Comparison of ENCODE assay signal across 18 mouse cellular contexts in the genomic region with DNA sequence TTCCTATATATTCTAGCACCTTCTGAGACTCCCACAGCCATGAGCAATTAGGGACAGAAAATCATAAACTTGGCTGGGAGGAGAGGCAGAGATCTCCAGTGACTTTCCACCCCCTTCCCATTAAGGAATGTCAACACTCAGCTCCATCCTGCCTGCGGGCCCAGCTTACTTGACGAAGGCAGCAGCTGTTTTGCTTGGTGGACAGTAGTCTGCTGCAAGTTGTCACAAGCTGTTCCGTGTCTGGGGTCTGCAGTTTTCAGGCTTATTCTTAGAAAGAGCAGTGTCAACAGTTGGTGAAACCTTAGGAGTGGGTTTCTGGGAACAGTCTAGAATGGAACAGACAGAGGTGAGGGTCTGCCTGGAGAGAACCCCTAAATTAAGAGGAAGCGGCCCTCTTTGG.
A peak's percentile ranks its signal among the peaks of the same experiment; 100 is the strongest.
DNase-seq lines count a peak whose midpoint lies in the region; ATAC-seq and TF ChIP-seq lines count a peak whose summit lies in the region.
"Had no signal": no experiment of that assay in that cellular context is flagged by ENCODE, and none has a peak within 500 bp of the region (broad histone marks: within the 10 kb centered on the region; RNA-seq: fewer than 3 reads in every experiment).

No protein-coding gene starts in this region.

- H3K36me3 ChIP-seq in midbrain, embryonic 11.5 days (ENCODE audit: control insufficient read depth, insufficient read depth, low read length): no peaks in the 10 kb centered on the region
- H3K36me3 ChIP-seq in midbrain, embryonic 10.5 days: no peaks in the 10 kb centered on the region
- no peaks in the 10 kb centered on the region for H3K36me3 ChIP-seq in stomach, postnatal 0 days (ENCODE audit: control insufficient read depth, insufficient read depth, low read length)
- H3K36me3 ChIP-seq: embryonic facial prominence, embryonic 13.5 days had no signal

- H3K4me3 ChIP-seq in gastrocnemius, adult 2 months: no peak overlapping the region; the same call in 1 of the 2 replicates
- H3K4me3 ChIP-seq in midbrain, embryonic 11.5 days (ENCODE audit: low read depth, low read length): no peak overlapping the region
- H3K4me3 ChIP-seq in midbrain, embryonic 10.5 days: no peak overlapping the region
- no peak overlapping the region for H3K4me3 ChIP-seq in stomach, postnatal 0 days (ENCODE audit: low read depth, low read length)
- H3K4me3 ChIP-seq: embryonic facial prominence, embryonic 13.5 days had no signal

- peak; percentile 50 for DNase-seq in gastrocnemius, adult 2 months
- DNase-seq in gastrocnemius, postnatal 4 days (ENCODE audit: low spot score in 2 of 2): no peak
- DNase-seq in kidney, postnatal 10 days: peak; percentile 67
- no peak for DNase-seq in kidney, adult 18-20 months
- DNase-seq in midbrain, embryonic 11.5 days (ENCODE audit: low spot score, missing footprints): peak; percentile 69
- DNase-seq in midbrain, embryonic 10.5 days (ENCODE audit: low spot score): no peak
- DNase-seq in stomach, postnatal 0 days (ENCODE audit: low spot score): no peak
- DNase-seq in right cerebral cortex, adult 18-20 months: no peak
- DNase-seq: adrenal gland, postnatal 36 days; cerebellum, adult 18-20 months; forebrain, postnatal 0 days; gastrocnemius, postnatal 25 days; layer of hippocampus, postnatal 36 days; spleen, adult 18-20 months; thymus, adult 2 months had no signal

- no peaks in the 10 kb centered on the region for H3K9me3 ChIP-seq in midbrain, embryonic 11.5 days (ENCODE audit: control insufficient read depth, low read length)
- no peaks in the 10 kb centered on the region for H3K9me3 ChIP-seq in midbrain, embryonic 10.5 days (replicated peaks)
- H3K9me3 ChIP-seq in stomach, postnatal 0 days (ENCODE audit: control insufficient read depth, low read length): no peaks in the 10 kb centered on the region
- H3K9me3 ChIP-seq: embryonic facial prominence, embryonic 13.5 days had no signal

- H3K4me1 ChIP-seq in midbrain, embryonic 11.5 days (ENCODE audit: control insufficient read depth, insufficient read depth, low read length): peaks cover 5% of the 10 kb centered on the region
- peaks cover 32% of the 10 kb centered on the region for H3K4me1 ChIP-seq in midbrain, embryonic 10.5 days
- peaks cover 25% of the 10 kb centered on the region for H3K4me1 ChIP-seq in stomach, postnatal 0 days (replicated peaks; ENCODE audit: control insufficient read depth, insufficient read depth)

- 83% methylated on average over 4 of the region's 4 CpGs for WGBS in midbrain, embryonic 11.5 days
- WGBS in midbrain, embryonic 10.5 days: 84% methylated on average over 4 of the region's 4 CpGs
- 36% methylated on average over 4 of the region's 4 CpGs for WGBS in stomach, postnatal 0 days

- ATAC-seq in midbrain, embryonic 11.5 days (ENCODE audit: low FRiP score): no peak
- no peak for ATAC-seq in stomach, postnatal 0 days (ENCODE audit: low FRiP score, low TSS enrichment)
- ATAC-seq: forebrain, postnatal 0 days; hindbrain, embryonic 16.5 days had no signal

- H3K9ac ChIP-seq in midbrain, embryonic 11.5 days (ENCODE audit: low read length): no peak overlapping the region
- no peak overlapping the region for H3K9ac ChIP-seq in stomach, postnatal 0 days (ENCODE audit: low read length)
- H3K9ac ChIP-seq: embryonic facial prominence, embryonic 13.5 days; forebrain, postnatal 0 days had no signal

- H3K4me2 ChIP-seq in midbrain, embryonic 11.5 days: no peak overlapping the region
- H3K4me2 ChIP-seq in stomach, postnatal 0 days (replicated peaks; ENCODE audit: low read depth): no peak overlapping the region
- H3K4me2 ChIP-seq: embryonic facial prominence, embryonic 13.5 days; liver, embryonic 11.5 days had no signal

- TF ChIP-seq CTCF in gastrocnemius, adult 2 months (IDR thresholded peaks at IDR 0.05): no peak
- TF ChIP-seq CTCF in stomach, postnatal 0 days (IDR thresholded peaks at IDR 0.05; ENCODE audit: low read depth): no peak

- TF ChIP-seq EP300 in stomach, postnatal 0 days (optimal IDR thresholded peaks at IDR 0.05): no peak

- no peaks in the 10 kb centered on the region for H3K27me3 ChIP-seq in midbrain, embryonic 11.5 days (ENCODE audit: control insufficient read depth, insufficient read depth, low read length)
- H3K27me3 ChIP-seq in midbrain, embryonic 10.5 days (ENCODE audit: low read depth, poor library complexity, severe bottlenecking): no peaks in the 10 kb centered on the region
- no peaks in the 10 kb centered on the region for H3K27me3 ChIP-seq in stomach, postnatal 0 days (ENCODE audit: control insufficient read depth, insufficient read depth, low read length)
- H3K27me3 ChIP-seq: embryonic facial prominence, embryonic 13.5 days had no signal

- peak overlapping the region; percentile 95 for H3K27ac ChIP-seq in gastrocnemius, adult 2 months
- H3K27ac ChIP-seq in midbrain, embryonic 11.5 days (ENCODE audit: low read depth, low read length): no peak overlapping the region
- H3K27ac ChIP-seq in midbrain, embryonic 10.5 days (replicated peaks): no peak overlapping the region
- H3K27ac ChIP-seq in stomach, postnatal 0 days (replicated peaks): peak overlapping the region; percentile 9
- H3K27ac ChIP-seq: embryonic facial prominence, embryonic 13.5 days had no signal

- intact Hi-C loops in gastrocnemius, adult 2 months (cut with DNase I): no loop called here

Comparison
In these comparisons a context has a peak if more than half of its experiments do, and no peak if none do; other contexts are left out.
1. DNase-seq: peak in gastrocnemius, adult 2 months (single experiment), kidney, postnatal 10 days (single experiment) and midbrain, embryonic 11.5 days (single experiment); none in gastrocnemius, postnatal 4 days (0 of 2), kidney, adult 18-20 months (single experiment), midbrain, embryonic 10.5 days (single experiment), stomach, postnatal 0 days (single experiment) and right cerebral cortex, adult 18-20 months (single experiment).
2. H3K27ac ChIP-seq: peak in gastrocnemius, adult 2 months (single experiment) and stomach, postnatal 0 days (single experiment); none in midbrain, embryonic 11.5 days (single experiment) and midbrain, embryonic 10.5 days (single experiment).